Mouse (Mus musculus): Measurements from ENCODE around the gene Gm44511.
A peak's percentile ranks its signal among the peaks of the same experiment; 100 is the strongest.

The Gm44511 gene

DNA sequence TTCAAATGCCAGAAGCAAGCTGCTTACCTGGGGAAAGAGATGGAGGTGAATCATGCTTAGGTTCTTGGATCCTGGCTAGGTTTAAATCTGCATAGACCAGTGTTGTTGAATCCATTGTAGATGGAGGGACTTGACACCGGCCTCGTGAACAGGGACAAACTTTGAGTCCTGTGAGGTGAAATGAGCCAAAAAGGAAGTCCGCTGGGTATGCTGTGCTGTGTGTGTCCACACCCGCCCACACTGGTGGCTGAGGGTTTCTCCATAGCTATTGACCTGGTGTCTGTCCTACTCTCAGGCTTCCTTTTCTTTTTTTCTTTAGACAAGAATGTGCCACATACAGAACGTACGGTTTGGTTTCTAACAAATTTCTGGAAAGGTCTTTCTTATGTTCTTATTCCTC, at the start of gene Gm44511, which contains the start of gene Klrb1b:
TSS of gene Gm44511 (minus strand) at position 184 of the 400 bp plus-strand sequence.
TSS of gene Klrb1b (minus strand) at position 200 of the 400 bp plus-strand sequence.
- DNase-seq = no peak

DNA sequence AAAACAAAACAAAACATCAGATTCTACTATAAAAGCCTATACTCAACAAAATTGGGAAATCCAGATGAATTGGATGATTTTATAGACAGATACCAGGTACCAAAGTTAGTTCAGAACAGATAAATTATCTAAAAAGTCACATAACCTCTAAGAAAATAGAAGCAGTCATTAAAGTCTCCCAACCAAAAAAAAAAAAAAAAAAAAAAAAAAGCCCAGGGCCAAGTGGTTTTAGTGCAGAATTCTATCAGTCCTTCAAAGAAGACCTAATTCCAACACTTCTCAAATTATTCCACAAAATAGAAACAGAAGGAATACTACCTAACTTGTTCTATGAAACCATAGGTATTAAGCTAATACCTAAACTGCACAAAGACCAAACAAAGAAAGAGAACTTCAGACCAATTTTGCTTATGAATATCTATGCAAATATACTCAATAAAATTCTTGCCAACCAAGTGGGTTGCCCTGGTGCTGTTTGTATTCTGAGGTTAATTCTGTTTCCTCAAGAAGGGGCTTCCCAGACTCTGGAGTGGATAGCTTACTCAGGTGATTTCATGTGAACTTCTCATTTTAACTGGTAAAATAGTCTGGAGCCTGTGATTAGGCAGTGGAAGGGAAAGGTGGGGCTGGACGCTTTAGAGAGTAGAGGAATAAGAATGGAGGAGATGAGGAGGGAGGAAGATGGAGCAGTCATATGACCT, 45.9 kb upstream of the Gm44511 start:
- DNase-seq = no peak

DNA sequence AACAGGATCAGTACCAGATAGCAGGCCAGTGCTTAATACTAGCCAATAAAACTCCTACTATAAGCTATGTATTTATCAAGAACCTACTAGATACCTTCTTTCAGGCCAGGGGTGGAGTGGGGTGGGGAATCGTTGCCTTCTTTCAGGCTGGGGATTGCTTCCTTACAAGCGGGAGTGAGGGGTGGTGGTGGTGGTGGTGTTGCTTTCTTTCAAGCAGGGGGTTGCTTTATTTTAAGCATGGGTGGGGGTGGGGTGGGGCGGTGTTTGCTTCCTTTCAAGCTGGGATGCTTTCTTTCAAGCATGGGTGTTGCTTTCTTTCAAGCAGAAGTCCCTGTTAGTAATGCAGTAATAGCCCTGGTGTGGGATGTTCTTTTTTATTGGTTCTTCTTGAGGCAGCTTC, 42.7 kb upstream of the Gm44511 start:
- no peak for DNase-seq

DNA sequence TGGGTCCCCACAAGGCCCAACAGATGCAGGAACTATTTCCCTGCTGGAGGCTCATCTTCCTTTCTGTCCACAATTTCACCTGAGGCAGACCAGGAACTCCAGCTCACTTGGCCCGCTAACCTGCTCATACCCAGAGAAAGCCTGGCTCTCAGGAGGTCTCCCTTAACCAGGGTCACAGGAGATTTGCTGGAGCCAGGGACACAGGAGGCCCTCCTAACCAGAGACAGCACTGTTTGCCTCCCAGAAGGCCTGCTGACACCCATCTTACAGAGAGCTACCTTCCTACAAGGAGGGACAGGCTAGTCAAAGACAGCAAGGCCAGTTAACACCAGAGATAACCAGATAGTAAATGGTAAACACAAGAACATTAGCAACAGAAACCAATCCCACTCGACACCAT, 31.9 kb upstream of the Gm44511 start:
- DNase-seq = no peak

DNA sequence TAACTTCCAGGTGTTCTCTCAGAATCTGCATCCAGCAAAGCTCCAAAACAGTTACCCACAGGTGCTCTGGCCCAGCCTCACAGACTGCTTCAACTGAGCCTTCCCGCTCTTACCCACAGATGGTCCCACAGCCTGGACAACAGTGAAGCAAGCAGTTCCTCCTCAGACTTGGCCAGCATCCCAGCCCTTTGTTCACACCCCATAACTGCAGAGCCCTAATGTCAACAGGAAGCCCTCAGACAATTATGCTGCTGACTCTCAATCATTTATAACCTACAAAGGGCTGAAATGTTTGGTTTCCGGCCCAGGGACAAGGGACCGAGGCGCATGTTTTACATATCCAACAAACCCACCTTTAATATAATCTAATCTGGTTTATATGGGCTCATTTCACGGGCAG, 30.1 kb upstream of the Gm44511 start:
- peak; percentile 69 to 72 for DNase-seq

DNA sequence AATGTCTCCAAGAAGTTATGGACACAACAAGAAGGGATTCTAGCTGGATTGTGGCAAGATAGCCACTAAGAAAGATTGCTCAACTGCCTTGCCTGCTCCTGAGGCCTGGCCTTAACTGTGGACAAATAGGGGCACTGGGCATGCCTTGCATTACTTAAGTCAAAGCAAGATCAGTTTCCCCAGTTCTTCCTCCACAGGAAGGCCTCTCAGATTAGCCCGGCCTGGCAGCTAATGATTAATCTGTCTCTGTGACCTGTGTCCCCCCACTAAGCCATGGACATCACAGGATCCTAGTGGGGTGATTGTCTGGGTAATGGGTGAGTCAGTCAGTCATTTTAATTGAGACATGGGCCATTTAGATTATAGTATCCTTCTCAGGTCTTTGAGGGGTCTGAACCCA, 29.4 kb upstream of the Gm44511 start:
- DNase-seq = no peak

DNA sequence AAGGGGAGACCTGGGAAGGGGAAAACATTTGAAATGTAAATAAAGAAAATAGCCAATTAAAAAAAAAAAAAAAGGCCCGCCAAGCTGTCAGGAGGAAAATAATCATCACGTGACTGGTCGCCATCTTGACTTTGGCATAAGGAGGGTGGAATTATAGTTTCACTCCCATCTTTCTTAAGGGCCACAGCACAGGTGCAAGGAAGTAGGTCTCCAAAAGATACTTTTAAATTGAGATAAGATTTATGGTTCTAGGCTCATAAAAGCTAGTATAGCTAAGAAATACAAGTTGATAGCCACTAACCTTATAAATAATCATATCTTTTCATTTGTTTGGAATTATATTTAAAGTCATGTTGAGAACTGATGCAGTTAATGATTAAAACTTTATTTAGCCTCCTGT, 28.8 kb upstream of the Gm44511 start:
- no peak for DNase-seq

- DNase-seq = peak; percentile 55 to 73
Observed at GRCm38 (mm10) chr6:128854024-128854820, 28.1 kb upstream of the Gm44511 start.

DNA sequence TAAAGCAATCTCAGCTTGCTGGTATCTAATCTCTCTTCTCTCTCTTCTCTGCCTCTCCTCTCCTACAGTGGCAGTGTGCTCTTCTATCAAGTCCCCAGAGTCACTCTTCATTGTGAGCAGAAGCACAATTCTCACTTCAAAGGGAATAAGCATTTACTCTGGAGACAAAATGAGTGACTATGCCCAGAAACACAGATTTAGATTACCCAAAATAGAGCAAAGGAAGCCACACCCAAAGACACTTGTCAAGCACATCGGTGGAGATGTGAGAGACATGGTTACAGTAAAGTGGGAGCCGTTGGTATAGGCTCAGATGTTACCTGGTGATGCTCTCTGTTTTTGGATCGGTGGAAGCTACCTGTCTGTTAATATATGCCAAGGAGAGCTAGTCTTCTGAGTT, 26.7 kb upstream of the Gm44511 start:
- DNase-seq = no peak

DNA sequence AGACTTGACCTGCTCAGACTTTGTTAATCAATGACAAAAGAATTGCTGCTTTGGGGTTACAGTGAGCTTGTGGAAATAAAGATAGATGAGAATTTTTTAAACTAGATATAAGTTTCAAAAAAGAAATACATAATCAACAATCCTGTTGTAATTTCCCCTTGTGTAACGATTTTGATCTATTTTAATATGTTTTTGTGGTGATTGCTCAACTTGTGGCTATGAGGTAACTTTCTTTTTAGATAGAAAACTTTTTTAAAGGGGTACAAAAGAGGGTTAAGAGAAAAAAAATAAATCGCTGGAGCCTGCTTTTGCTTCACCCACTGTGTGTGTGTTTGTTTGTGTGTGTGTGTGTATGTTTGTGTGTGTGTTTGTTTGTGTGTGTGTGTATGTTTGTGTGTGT, 25.0 kb upstream of the Gm44511 start:
- no peak for DNase-seq

GRCm38 (mm10) chr6:128850671-128851070, 24.6 kb upstream of the Gm44511 start:
- no peak for DNase-seq

DNA sequence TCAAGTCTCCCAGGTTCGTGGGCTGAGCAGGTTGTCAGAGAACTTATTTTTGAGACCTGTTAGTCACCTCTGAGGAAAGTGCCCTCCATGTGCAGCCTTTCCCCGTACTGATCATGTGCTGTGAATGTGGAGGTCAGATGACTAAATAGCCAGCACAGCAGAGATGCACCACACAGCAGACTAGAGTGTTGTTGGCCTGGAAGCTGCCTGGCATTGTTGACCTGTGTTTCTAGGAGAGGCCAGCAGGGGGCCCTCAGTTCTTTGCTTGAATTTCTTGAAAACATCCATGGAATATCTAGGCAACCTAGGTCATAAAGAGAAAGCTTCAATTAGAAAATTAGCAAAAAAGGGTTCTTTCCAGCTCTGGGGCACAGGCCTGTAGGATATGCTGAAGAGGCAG, 23.8 kb upstream of the Gm44511 start:
- DNase-seq = peak; percentile 41 to 48

DNA sequence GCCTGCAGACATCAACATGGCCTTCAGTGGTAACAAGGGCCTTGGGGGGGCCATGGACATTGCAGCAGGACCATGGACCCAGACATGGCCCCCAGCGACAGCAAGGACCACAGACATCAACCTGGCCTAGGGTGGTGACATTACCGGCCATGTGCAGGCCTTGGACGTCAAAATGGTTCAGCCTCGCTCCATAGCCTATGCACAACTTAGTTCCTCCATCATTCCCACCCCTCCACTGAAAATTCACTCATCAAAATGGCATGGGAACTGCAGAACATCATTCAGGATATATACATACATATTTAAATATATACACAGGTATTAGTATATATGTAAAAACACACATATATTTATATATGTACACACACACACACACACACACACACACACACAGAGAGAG, 21.3 kb upstream of the Gm44511 start:
- no peak for DNase-seq

- DNase-seq = no peak
Observed at GRCm38 (mm10) chr6:128845998-128846542, 20.0 kb upstream of the Gm44511 start.

- DNase-seq = peak; percentile 79 to 80
Observed at GRCm38 (mm10) chr6:128845319-128845979, 19.3 kb upstream of the Gm44511 start.

GRCm38 (mm10) chr6:128844586-128845080, 18.5 kb upstream of the Gm44511 start:
- no peak for DNase-seq

DNA sequence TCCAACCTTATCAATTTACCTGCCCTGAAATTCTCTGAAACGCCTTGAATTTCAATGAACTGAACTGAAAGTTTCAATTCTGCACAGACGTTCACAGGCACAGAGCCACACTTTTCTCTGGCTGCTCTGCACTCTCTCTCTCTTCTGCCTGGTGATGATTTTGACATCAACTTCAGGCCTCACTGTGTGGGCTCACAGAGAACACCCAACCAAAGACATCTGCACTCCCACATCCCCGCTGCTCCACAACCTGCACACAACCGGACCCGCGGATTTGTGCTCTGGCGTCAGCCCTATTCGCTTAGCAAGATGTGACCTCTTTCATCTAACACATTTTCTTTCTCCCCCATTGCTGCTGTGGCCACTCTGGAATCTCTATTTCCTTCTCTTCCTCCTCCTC, 18.0 kb upstream of the Gm44511 start:
- DNase-seq = peak in 1 of 2 experiments; percentile 19

GRCm38 (mm10) chr6:128843479-128843992, 17.4 kb upstream of the Gm44511 start:
- peak; percentile 51 to 62 for DNase-seq

GRCm38 (mm10) chr6:128842945-128843478, 16.9 kb upstream of the Gm44511 start:
- peak; percentile 85 to 94 for DNase-seq

DNA sequence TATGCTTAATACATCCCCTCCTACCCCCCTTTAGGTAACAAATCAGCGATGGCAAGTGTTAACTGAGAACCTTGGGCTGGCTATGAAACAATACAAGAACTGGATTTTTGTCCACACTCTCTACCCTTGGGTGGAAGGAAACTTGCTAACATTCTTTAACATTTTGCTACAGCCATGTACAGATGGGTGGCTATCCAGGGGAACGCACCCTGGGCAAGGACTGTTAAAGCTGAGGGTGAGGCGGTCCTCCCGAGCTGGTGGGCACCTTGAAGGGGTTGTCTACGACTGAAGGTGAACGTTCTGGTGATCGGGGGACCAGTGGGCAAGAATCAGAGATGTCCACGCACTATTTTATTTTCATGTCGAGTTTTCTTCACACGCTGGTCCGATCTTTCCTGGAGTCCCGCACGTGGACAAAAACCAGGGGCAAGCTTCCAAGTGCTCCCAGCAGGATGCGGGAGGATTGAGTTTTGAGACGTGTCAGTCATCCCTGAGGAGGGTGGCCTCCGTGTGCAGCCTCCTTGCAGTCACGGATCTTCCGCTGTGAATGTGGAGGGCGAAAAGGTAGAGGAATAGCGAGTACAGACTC, 16.3 kb upstream of the Gm44511 start:
- no peak for DNase-seq

- no peak for DNase-seq
Observed at GRCm38 (mm10) chr6:128841327-128842089, 15.4 kb upstream of the Gm44511 start.
